Mouse (Mus musculus) stomach, embryonic 15.5 days (tissue): ENCODE measurements around the gene Serpinb2. TPM values are rescaled to one million over a fixed set of nuclear protein-coding genes. Genes with fewer than 3 reads are reported as not detected.

Source experiments
- ATAC-seq: fragments of 200-750 bp; cut with Nextera tagmentation; 2 replicates; pipeline ENCODE4 v1.8.0; 2017; ENCODE audit warnings: low read depth, moderate number of reproducible peaks, moderate TSS enrichment; ENCODE audit not compliant: insufficient read depth, low FRiP score
- H3K27ac ChIP-seq: fragments of 300-500 bp; sonication (generic); 2 replicates; pipeline ENCODE4 v1.5.1; 2015; ENCODE audit warnings: mild to moderate bottlenecking, inconsistent platforms
- H3K27me3 ChIP-seq: fragments of 300-500 bp; sonication (generic); replicated peaks from 2 replicates; pipeline ENCODE4 v1.6.1; 2015; ENCODE audit warnings: inconsistent platforms
- H3K36me3 ChIP-seq: fragments of 300-500 bp; sonication (generic); 2 replicates; pipeline ENCODE4 v1.6.1; 2015; ENCODE audit warnings: inconsistent platforms
- H3K4me1 ChIP-seq: fragments of 300-500 bp; sonication (generic); 2 replicates; pipeline ENCODE4 v1.6.1; 2015; ENCODE audit warnings: inconsistent platforms
- H3K4me2 ChIP-seq: fragments of 300-500 bp; sonication (generic); 2 replicates; pipeline ENCODE4 v1.6.1; 2015; ENCODE audit warnings: mild to moderate bottlenecking, inconsistent platforms
- H3K4me3 ChIP-seq: fragments of 300-500 bp; sonication (generic); replicated peaks from 2 replicates; pipeline ENCODE4 v1.5.1; 2015; ENCODE audit warnings: inconsistent platforms
- H3K9ac ChIP-seq: fragments of 300-500 bp; sonication (generic); 2 replicates; pipeline ENCODE4 v1.6.1; 2015; ENCODE audit warnings: inconsistent platforms
- H3K9me3 ChIP-seq: fragments of 300-500 bp; sonication (generic); 2 replicates; pipeline ENCODE4 v1.6.1; 2016; ENCODE audit warnings: inconsistent platforms
- WGBS: fragments of 180-500 bp; shearing (Covaris S2); methylation state at CpG from one replicate; pipeline ENCODE4 v1.1.7; 2015; 5-methylcytosine and 5-hydroxymethylcytosine counted together
- polyA plus RNA-seq: library from polyadenylated mRNA; unstranded; fragments of >200 nt; fragmentation: Nextera tagmentation; extraction: Ambion mirVana; gene quantifications from 2 replicates; pipeline ENCODE4 v1.2.1, GENCODE M21; 2015

Serpinb2 gene
- polyA plus RNA-seq, 1 experiment from 2014 or later, result 0.89 TPM

GRCm38 (mm10) chr1:107528325-107529078 is 17.3 kb downstream of the Serpinb2 start:
- Histone ChIP-seq H3K27me3 (no peaks in the 10 kb centered on the region), H3K4me1 (no peaks in the 10 kb centered on the region), H3K9ac (no peak overlapping the region), H3K4me2 (no peak overlapping the region), H3K27ac (no peak overlapping the region), H3K36me3 (no peaks in the 10 kb centered on the region), H3K9me3 (no peaks in the 10 kb centered on the region), H3K4me3 (no peak overlapping the region)
- no peak for ATAC-seq
- 65% methylated on average over 3 of the region's 3 CpGs for WGBS

- H3K27me3 ChIP-seq, result no peaks in the 10 kb centered on the region
- no peak overlapping the region for H3K4me3 ChIP-seq
- no peaks in the 10 kb centered on the region for H3K36me3 ChIP-seq
- no peaks in the 10 kb centered on the region for H3K4me1 ChIP-seq
- no peaks in the 10 kb centered on the region for H3K9me3 ChIP-seq
- no peak for ATAC-seq
- H3K27ac ChIP-seq, result no peak overlapping the region
- WGBS, result 66% methylated on average over 5 of the region's 5 CpGs
- no peak overlapping the region for H3K4me2 ChIP-seq
- no peak overlapping the region for H3K9ac ChIP-seq
These were observed 18.3 kb downstream of the Serpinb2 start for GRCm38 (mm10) chr1:107529365-107530052.

DNA sequence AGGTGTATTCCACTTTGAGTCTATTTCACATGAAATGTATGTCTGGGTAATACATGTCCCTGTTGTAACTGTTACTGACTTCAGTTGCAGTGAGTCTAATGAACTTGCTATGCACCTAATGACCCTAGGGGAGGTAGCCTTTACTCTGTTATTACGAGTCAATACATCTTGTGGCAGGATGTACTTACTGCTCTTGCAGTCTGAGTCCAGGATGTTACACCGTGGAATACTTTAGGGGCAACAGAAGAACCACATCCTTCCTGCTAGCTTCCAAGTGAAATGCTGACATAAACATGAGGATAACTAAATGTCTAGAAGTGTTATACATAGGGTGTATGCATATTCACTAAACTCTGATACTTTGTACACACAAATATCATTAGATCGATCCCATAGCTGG is 22.5 kb downstream of the Serpinb2 start:
- Histone ChIP-seq H3K9me3 (no peaks in the 10 kb centered on the region), H3K4me1 (no peaks in the 10 kb centered on the region), H3K4me3 (no peak overlapping the region), H3K27me3 (no peaks in the 10 kb centered on the region), H3K36me3 (no peaks in the 10 kb centered on the region), H3K9ac (no peak overlapping the region), H3K4me2 (no peak overlapping the region), H3K27ac (no peak overlapping the region)
- no peak for ATAC-seq
- 67% methylated on average over 3 of the region's 3 CpGs for WGBS

- Histone ChIP-seq H3K36me3 (no peaks in the 10 kb centered on the region), H3K27ac (no peak overlapping the region), H3K9ac (no peak overlapping the region), H3K4me2 (no peak overlapping the region), H3K27me3 (no peaks in the 10 kb centered on the region), H3K4me3 (no peak overlapping the region), H3K4me1 (no peaks in the 10 kb centered on the region), H3K9me3 (no peaks in the 10 kb centered on the region)
- WGBS, result 75% methylated on average over 1 of the region's 1 CpGs
- ATAC-seq, result no peak
These were observed 26.2 kb downstream of the Serpinb2 start for GRCm38 (mm10) chr1:107537435-107537834.

GRCm38 (mm10) chr1:107559494-107559893 is 48.3 kb downstream of the Serpinb2 start:
- 87% methylated on average over 3 of the region's 3 CpGs for WGBS
- Histone ChIP-seq H3K36me3 (no peaks in the 10 kb centered on the region), H3K4me2 (no peak overlapping the region), H3K4me1 (no peaks in the 10 kb centered on the region), H3K9ac (no peak overlapping the region), H3K27me3 (no peaks in the 10 kb centered on the region), H3K4me3 (no peak overlapping the region), H3K27ac (no peak overlapping the region), H3K9me3 (no peaks in the 10 kb centered on the region)
- ATAC-seq, result no peak

DNA sequence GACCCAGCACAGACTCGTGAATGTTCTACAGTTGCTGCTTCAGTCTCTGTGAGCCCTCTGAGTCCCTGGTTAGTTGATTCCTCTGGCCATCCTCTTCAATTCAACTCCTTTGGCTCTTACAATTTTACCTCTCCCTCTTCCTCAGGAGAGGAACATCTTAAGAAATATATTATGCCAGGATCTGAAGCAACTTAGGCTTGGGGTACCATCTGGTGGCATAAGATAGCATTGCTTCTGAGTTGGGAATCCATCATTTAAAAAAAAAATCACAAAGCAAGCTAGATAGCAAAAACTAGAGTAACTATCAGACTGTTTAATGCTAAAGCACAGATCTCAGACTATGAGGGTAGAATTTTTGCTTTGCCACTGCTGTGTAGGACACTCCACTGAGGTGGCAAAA is 50.9 kb downstream of the Serpinb2 start:
- 71% methylated on average over 1 of the region's 1 CpGs for WGBS

DNA sequence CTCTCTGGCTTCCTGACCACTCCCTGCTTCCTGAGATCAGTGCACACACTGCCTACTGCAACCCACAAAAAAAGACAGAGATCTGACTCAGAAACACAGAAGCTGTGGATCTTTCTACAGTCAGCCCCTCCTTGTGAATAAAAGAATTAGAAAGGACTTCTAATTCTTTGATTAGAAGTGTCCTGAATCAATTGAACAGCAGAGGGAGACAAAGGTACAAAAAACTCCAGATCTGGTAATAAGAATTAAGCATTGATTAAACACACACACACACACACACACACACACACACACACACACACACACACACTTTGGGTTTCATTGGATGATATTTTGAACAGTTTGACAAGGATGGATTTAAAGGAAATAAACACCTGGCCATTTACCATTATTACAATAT is 54.4 kb downstream of the Serpinb2 start:
- Histone ChIP-seq H3K9me3 (no peaks in the 10 kb centered on the region), H3K4me2 (no peak overlapping the region), H3K27ac (no peak overlapping the region), H3K27me3 (no peaks in the 10 kb centered on the region), H3K36me3 (no peaks in the 10 kb centered on the region), H3K4me3 (no peak overlapping the region), H3K9ac (no peak overlapping the region), H3K4me1 (no peaks in the 10 kb centered on the region)
- ATAC-seq, result no peak

More for the DNA sequence above, 50.9 kb downstream of the Serpinb2 start:
- Histone ChIP-seq H3K27ac (no peak overlapping the region), H3K9me3 (no peaks in the 10 kb centered on the region), H3K4me3 (no peak overlapping the region), H3K27me3 (no peaks in the 10 kb centered on the region), H3K36me3 (no peaks in the 10 kb centered on the region), H3K4me2 (no peak overlapping the region), H3K4me1 (no peaks in the 10 kb centered on the region), H3K9ac (no peak overlapping the region)
- no peak for ATAC-seq

DNA sequence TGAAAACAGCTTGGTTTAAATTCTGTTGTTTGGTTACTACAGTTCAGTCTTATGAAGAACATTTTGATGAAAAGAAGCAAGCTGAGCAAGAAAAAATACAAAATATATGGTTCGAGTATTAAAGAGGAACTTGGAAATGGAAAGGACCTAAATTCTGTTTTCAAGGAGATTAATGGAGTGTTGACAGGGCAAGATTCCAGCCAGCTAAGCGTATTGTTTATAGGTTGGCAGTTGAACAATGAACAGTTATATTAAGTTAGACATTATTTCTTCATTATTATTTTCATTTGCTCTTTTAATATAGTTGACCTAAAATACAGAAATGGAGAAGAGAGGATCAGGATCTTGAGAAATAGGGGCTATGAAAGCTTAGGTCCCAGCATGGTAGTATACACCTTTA is 64.9 kb downstream of the Serpinb2 start:
- no peak overlapping the region for H3K4me2 ChIP-seq
- no peak for ATAC-seq
- WGBS, result 71% methylated on average over 2 of the region's 2 CpGs

GRCm38 (mm10) chr1:107577514-107577913 is 66.3 kb downstream of the Serpinb2 start:
- Histone ChIP-seq H3K36me3 (no peaks in the 10 kb centered on the region), H3K27ac (no peak overlapping the region), H3K9ac (no peak overlapping the region), H3K9me3 (no peaks in the 10 kb centered on the region), H3K4me1 (no peaks in the 10 kb centered on the region), H3K4me3 (no peak overlapping the region), H3K27me3 (no peaks in the 10 kb centered on the region), H3K4me2 (no peak overlapping the region)
- 56% methylated on average over 1 of the region's 1 CpGs for whole genome bisulfite sequencing
- no peak for ATAC-seq

More for the DNA sequence above, 64.9 kb downstream of the Serpinb2 start:
- H3K27ac ChIP-seq, result no peak overlapping the region
- H3K4me1 ChIP-seq, result no peaks in the 10 kb centered on the region
- H3K9me3 ChIP-seq, result no peaks in the 10 kb centered on the region
- no peaks in the 10 kb centered on the region for H3K36me3 ChIP-seq
- H3K27me3 ChIP-seq, result no peaks in the 10 kb centered on the region
- H3K4me3 ChIP-seq, result no peak overlapping the region
- H3K9ac ChIP-seq, result no peak overlapping the region

DNA sequence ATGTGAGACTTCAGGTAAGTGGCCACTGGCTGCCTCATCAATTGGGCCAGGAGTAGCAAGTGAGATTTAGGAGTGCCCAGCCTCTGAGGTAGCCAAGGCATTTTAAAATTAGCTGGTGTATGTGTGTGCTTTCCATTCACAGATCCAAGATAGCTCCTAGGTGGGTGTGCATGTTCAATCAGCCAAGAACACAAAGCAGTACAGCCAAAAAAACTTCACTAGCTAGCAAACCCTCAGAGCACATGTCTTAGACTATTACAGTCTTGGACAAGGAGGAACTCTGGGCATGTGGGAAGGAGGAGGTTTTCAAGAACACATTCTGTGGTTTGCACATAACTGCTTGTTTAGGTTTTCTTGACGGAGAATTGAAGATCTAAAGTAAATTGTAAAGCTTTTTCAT is 70.0 kb downstream of the Serpinb2 start:
- no peak for ATAC-seq
- Histone ChIP-seq H3K9me3 (no peaks in the 10 kb centered on the region), H3K9ac (no peak overlapping the region), H3K27me3 (no peaks in the 10 kb centered on the region), H3K4me1 (no peaks in the 10 kb centered on the region), H3K4me3 (no peak overlapping the region), H3K36me3 (no peaks in the 10 kb centered on the region), H3K4me2 (no peak overlapping the region), H3K27ac (no peak overlapping the region)
- WGBS, result 41% methylated on average over 1 of the region's 1 CpGs

- no peak overlapping the region for H3K4me3 ChIP-seq
- no peak overlapping the region for H3K9ac ChIP-seq
- no peak overlapping the region for H3K4me2 ChIP-seq
These were observed 71.7 kb downstream of the Serpinb2 start for GRCm38 (mm10) chr1:107582900-107583299.

GRCm38 (mm10) chr1:107583958-107584376 is 72.7 kb downstream of the Serpinb2 start:
- Histone ChIP-seq H3K4me2 (no peak overlapping the region), H3K9me3 (no peaks in the 10 kb centered on the region), H3K36me3 (no peaks in the 10 kb centered on the region), H3K9ac (no peak overlapping the region), H3K4me3 (no peak overlapping the region), H3K4me1 (no peaks in the 10 kb centered on the region), H3K27me3 (no peaks in the 10 kb centered on the region), H3K27ac (no peak overlapping the region)
- WGBS, result 37% methylated on average over 1 of the region's 1 CpGs
- no peak for ATAC-seq

More at GRCm38 (mm10) chr1:107582900-107583299, 71.7 kb downstream of the Serpinb2 start:
- Histone ChIP-seq H3K9me3 (no peaks in the 10 kb centered on the region), H3K27ac (no peak overlapping the region), H3K4me1 (no peaks in the 10 kb centered on the region), H3K36me3 (no peaks in the 10 kb centered on the region), H3K27me3 (no peaks in the 10 kb centered on the region)
- no peak for ATAC-seq
